10 mouse cellular contexts compared by ENCODE assay signal in the genomic region with DNA sequence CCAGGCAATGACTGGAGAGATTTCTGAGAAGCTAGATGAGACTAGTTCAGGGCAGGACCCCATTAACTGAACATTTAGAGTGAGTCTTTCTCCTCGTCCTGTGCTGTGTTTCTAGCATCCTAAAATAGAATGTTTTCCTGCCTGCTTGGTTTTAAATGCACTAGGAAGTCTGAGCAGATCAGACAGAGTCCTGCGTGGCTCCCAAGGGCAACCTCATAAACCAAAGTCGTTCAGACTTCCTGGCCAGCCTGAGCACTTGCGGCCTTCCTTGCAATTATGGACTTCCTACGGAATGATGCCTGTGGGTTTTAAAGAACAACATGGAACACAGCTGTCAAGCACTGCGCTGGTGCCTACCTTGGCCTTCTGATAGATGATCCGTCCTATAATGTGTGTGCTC.
DNase-seq lines count a peak whose midpoint lies in the region; ATAC-seq and TF ChIP-seq lines count a peak whose summit lies in the region.
"Had no signal": no experiment of that assay in that cellular context is flagged by ENCODE, and none has a peak within 500 bp of the region (broad histone marks: within the 10 kb centered on the region; RNA-seq: fewer than 3 reads in every experiment).

No protein-coding gene starts in this region.

- H3K4me1 ChIP-seq in intestine, embryonic 14.5 days (replicated peaks; ENCODE audit: control insufficient read depth, insufficient read depth, low read length), result peaks cover 11% of the 10 kb centered on the region; the same call in 1 of the 2 replicates
- no peaks in the 10 kb centered on the region for H3K4me1 ChIP-seq in intestine, postnatal 0 days (replicated peaks; ENCODE audit: control insufficient read depth, insufficient read depth, low read length)
- H3K4me1 ChIP-seq in intestine, embryonic 16.5 days (ENCODE audit: control insufficient read depth, insufficient read depth, low read length), result peaks cover 7% of the 10 kb centered on the region; the same call in 1 of the 2 replicates
- H3K4me1 ChIP-seq in limb, embryonic 14.5 days (ENCODE audit: control insufficient read depth, insufficient read depth, low read length), result peaks cover 13% of the 10 kb centered on the region; the same call in 1 of the 2 replicates
- H3K4me1 ChIP-seq in hindbrain, embryonic 14.5 days (replicated peaks; ENCODE audit: control insufficient read depth, insufficient read depth, low read length), result no peaks in the 10 kb centered on the region

- no peak overlapping the region for H3K9ac ChIP-seq in intestine, embryonic 14.5 days (ENCODE audit: low read length)
- no peak overlapping the region for H3K9ac ChIP-seq in intestine, postnatal 0 days (ENCODE audit: low read depth, low read length)
- no peak overlapping the region for H3K9ac ChIP-seq in intestine, embryonic 16.5 days (ENCODE audit: low read depth, low read length)
- no peak overlapping the region for H3K9ac ChIP-seq in limb, embryonic 14.5 days (ENCODE audit: low read depth, low read length, severe bottlenecking)
- H3K9ac ChIP-seq in hindbrain, embryonic 14.5 days, result no peak overlapping the region

- H3K9me3 ChIP-seq in intestine, embryonic 14.5 days (ENCODE audit: control insufficient read depth, low read length), result no peaks in the 10 kb centered on the region
- H3K9me3 ChIP-seq in intestine, postnatal 0 days (ENCODE audit: control insufficient read depth), result no peaks in the 10 kb centered on the region
- no peaks in the 10 kb centered on the region for H3K9me3 ChIP-seq in intestine, embryonic 16.5 days (ENCODE audit: control insufficient read depth, low read length)
- H3K9me3 ChIP-seq in limb, embryonic 14.5 days (ENCODE audit: control insufficient read depth, low read length), result no peaks in the 10 kb centered on the region
- no peaks in the 10 kb centered on the region for H3K9me3 ChIP-seq in hindbrain, embryonic 14.5 days (ENCODE audit: control insufficient read depth, low read length)

- DNase-seq in embryo, embryonic 10.5 days (ENCODE audit: low spot score), result peak; percentile 7
- DNase-seq in embryo, embryonic 9.5 days (ENCODE audit: extremely low spot score), result no peak
- no peak for DNase-seq in intestine, embryonic 14.5 days (ENCODE audit: low spot score)
- peak; percentile 36 for DNase-seq in limb, embryonic 14.5 days (ENCODE audit: low spot score)
- no peak for DNase-seq in thymus, adult 18-20 months
- DNase-seq in hindbrain, embryonic 14.5 days (ENCODE audit: low spot score), result no peak
- DNase-seq: cerebellum, adult 11 months; right cerebral cortex, postnatal 25 days had no signal

- WGBS in intestine, embryonic 14.5 days, result 33% methylated on average over 7 of the region's 7 CpGs
- 39% methylated on average over 7 of the region's 7 CpGs for WGBS in intestine, postnatal 0 days
- WGBS in intestine, embryonic 16.5 days, result 39% methylated on average over 7 of the region's 7 CpGs
- WGBS in limb, embryonic 14.5 days, result 18% methylated on average over 7 of the region's 7 CpGs
- WGBS in hindbrain, embryonic 14.5 days, result 71% methylated on average over 7 of the region's 7 CpGs

- no peak for ATAC-seq in intestine, embryonic 14.5 days (replicated peaks; ENCODE audit: low FRiP score, low TSS enrichment, low read depth)
- no peak for ATAC-seq in intestine, postnatal 0 days
- peak; percentile 66 for ATAC-seq in intestine, embryonic 16.5 days
- no peak for ATAC-seq in limb, embryonic 14.5 days (ENCODE audit: low FRiP score, low read depth)
- ATAC-seq in hindbrain, embryonic 14.5 days (ENCODE audit: low FRiP score), result no peak

- no peaks in the 10 kb centered on the region for H3K36me3 ChIP-seq in intestine, embryonic 14.5 days (ENCODE audit: control insufficient read depth, insufficient read depth, low read length)
- peaks cover 27% of the 10 kb centered on the region for H3K36me3 ChIP-seq in intestine, postnatal 0 days (ENCODE audit: control insufficient read depth, insufficient read depth)
- H3K36me3 ChIP-seq in intestine, embryonic 16.5 days (ENCODE audit: control insufficient read depth, insufficient read depth, low read length), result 0 out of 2 replicates have a peak, but pooled peaks cover 2% of the 10 kb centered on the region
- 0 out of 2 replicates have a peak, but pooled peaks cover 4% of the 10 kb centered on the region for H3K36me3 ChIP-seq in limb, embryonic 14.5 days (ENCODE audit: control insufficient read depth, insufficient read depth, low read length)
- no peaks in the 10 kb centered on the region for H3K36me3 ChIP-seq in hindbrain, embryonic 14.5 days (replicated peaks; ENCODE audit: control insufficient read depth, insufficient read depth)

- H3K27ac ChIP-seq in intestine, embryonic 14.5 days (ENCODE audit: low read depth), result 0 out of 2 replicates have a peak overlapping the region, but pooled peaks have one; percentile 43
- no peak overlapping the region for H3K27ac ChIP-seq in intestine, postnatal 0 days (ENCODE audit: low read depth, low read length)
- peak overlapping the region; percentile 30 for H3K27ac ChIP-seq in intestine, embryonic 16.5 days (ENCODE audit: low read length)
- H3K27ac ChIP-seq in limb, embryonic 14.5 days (replicated peaks; ENCODE audit: low read depth, low read length), result no peak overlapping the region
- H3K27ac ChIP-seq in hindbrain, embryonic 14.5 days, result no peak overlapping the region; the same call in 1 of the 2 replicates

- TF ChIP-seq CTCF in intestine, postnatal 0 days (IDR thresholded peaks at IDR 0.05; ENCODE audit: low read depth), result no peak

- H3K4me2 ChIP-seq in intestine, embryonic 14.5 days (ENCODE audit: low read length), result no peak overlapping the region
- no peak overlapping the region for H3K4me2 ChIP-seq in intestine, postnatal 0 days (replicated peaks; ENCODE audit: low read depth)
- no peak overlapping the region for H3K4me2 ChIP-seq in intestine, embryonic 16.5 days (ENCODE audit: low read depth, low read length)
- H3K4me2 ChIP-seq in limb, embryonic 14.5 days (replicated peaks; ENCODE audit: low read depth, low read length, severe bottlenecking), result no peak overlapping the region
- H3K4me2 ChIP-seq in hindbrain, embryonic 14.5 days (replicated peaks), result no peak overlapping the region

- H3K27me3 ChIP-seq in intestine, embryonic 14.5 days (replicated peaks; ENCODE audit: control insufficient read depth, insufficient read depth, low read length), result no peaks in the 10 kb centered on the region
- H3K27me3 ChIP-seq in intestine, postnatal 0 days (replicated peaks; ENCODE audit: control insufficient read depth, insufficient read depth, low read length), result no peaks in the 10 kb centered on the region
- H3K27me3 ChIP-seq in intestine, embryonic 16.5 days (replicated peaks; ENCODE audit: control insufficient read depth, insufficient read depth, low read length), result no peaks in the 10 kb centered on the region
- no peaks in the 10 kb centered on the region for H3K27me3 ChIP-seq in limb, embryonic 14.5 days (ENCODE audit: control insufficient read depth, insufficient read depth, low read length)
- H3K27me3 ChIP-seq in hindbrain, embryonic 14.5 days (ENCODE audit: control insufficient read depth, insufficient read depth, low read length), result no peaks in the 10 kb centered on the region

- no peak for TF ChIP-seq POLR2A in limb, embryonic 14.5 days (IDR thresholded peaks at IDR 0.05; ENCODE audit: borderline replicate concordance, extremely low read depth, insufficient read depth, insufficient read length)

- H3K4me3 ChIP-seq in intestine, embryonic 14.5 days (ENCODE audit: low read depth, low read length), result no peak overlapping the region
- no peak overlapping the region for H3K4me3 ChIP-seq in intestine, postnatal 0 days (ENCODE audit: low read depth, low read length)
- H3K4me3 ChIP-seq in intestine, embryonic 16.5 days (ENCODE audit: low read length), result no peak overlapping the region
- H3K4me3 ChIP-seq in limb, embryonic 14.5 days (replicated peaks; ENCODE audit: low read length), result no peak overlapping the region
- H3K4me3 ChIP-seq in hindbrain, embryonic 14.5 days (replicated peaks; ENCODE audit: low read length), result no peak overlapping the region

Comparison
In these comparisons a context has a peak if more than half of its experiments do, and no peak if none do; other contexts are left out.
1. DNase-seq: peak in embryo, embryonic 10.5 days (single experiment) and limb, embryonic 14.5 days (single experiment); none in embryo, embryonic 9.5 days (single experiment), intestine, embryonic 14.5 days (single experiment), thymus, adult 18-20 months (0 of 2) and hindbrain, embryonic 14.5 days (single experiment).
2. H3K27ac ChIP-seq: peak in intestine, embryonic 14.5 days (single experiment) and intestine, embryonic 16.5 days (single experiment); none in intestine, postnatal 0 days (single experiment), limb, embryonic 14.5 days (single experiment) and hindbrain, embryonic 14.5 days (single experiment).